Mouse (Mus musculus) ES-E14 (cell line): ENCODE measurements around the gene Caprin1. TPM values are rescaled to one million over a fixed set of nuclear protein-coding genes. Genes with fewer than 3 reads are reported as not detected.

Experiments used
- DNase-seq: peaks from one replicate; pipeline ENCODE4 v3.0.0-alpha.2; 2013; ENCODE audit warnings: low read depth, low spot score
- H3K27ac ChIP-seq: 2 replicates; pipeline ENCODE4 v1.5.1; 2012; ENCODE audit warnings: low read depth, mild to moderate bottlenecking, low read length, moderate library complexity, mixed read lengths; ENCODE audit not compliant: poor library complexity, insufficient read depth, severe bottlenecking
- H3K36me3 ChIP-seq: 2 replicates; pipeline ENCODE4 v1.6.1; 2012; ENCODE audit warnings: mild to moderate bottlenecking, low read length, moderate library complexity, mixed read lengths; ENCODE audit not compliant: control insufficient read depth, poor library complexity, insufficient read depth, severe bottlenecking
- H3K4me1 ChIP-seq, 2 experiments: fragments of 150-350 bp in 1 of 2; sonication (generic) in 1 of 2; 2 replicates each; pipeline ENCODE4 v1.6.1; 2012; ENCODE audit warnings: low read length in 2 of 2, mild to moderate bottlenecking in 1 of 2, mixed read lengths in 1 of 2; ENCODE audit not compliant: control insufficient read depth in 2 of 2, insufficient read depth in 2 of 2, poor library complexity in 1 of 2
- H3K4me3 ChIP-seq, 2 experiments: fragments of 150-350 bp in 1 of 2; sonication (generic) in 1 of 2; 2 replicates each; pipeline ENCODE4 v1.5.1; 2012; ENCODE audit warnings: low read length in 2 of 2, low read depth in 1 of 2, mild to moderate bottlenecking in 1 of 2, mixed read lengths in 1 of 2; ENCODE audit not compliant: insufficient read depth in 1 of 2, poor library complexity in 1 of 2, severe bottlenecking in 1 of 2
- H3K9ac ChIP-seq: 2 replicates; pipeline ENCODE4 v1.6.1; 2012; ENCODE audit warnings: low read depth, mild to moderate bottlenecking, low read length, mixed read lengths; ENCODE audit not compliant: poor library complexity, insufficient read depth, severe bottlenecking
- H3K9me3 ChIP-seq: fragments of 150-350 bp; sonication (generic); 2 replicates; pipeline ENCODE4 v1.6.1; 2012; ENCODE audit warnings: low read depth, mild to moderate bottlenecking, low read length; ENCODE audit not compliant: control insufficient read depth, insufficient read depth
- CHD2 ChIP-seq: IDR thresholded peaks from 2 replicates; pipeline ENCODE4 v1.6.1; 2014; ENCODE audit warnings: mild to moderate bottlenecking, low read depth, low read length, inconsistent platforms
- HCFC1 ChIP-seq: IDR thresholded peaks from 2 replicates; pipeline ENCODE4 v1.6.1; 2012; ENCODE audit warnings: low read length, inconsistent platforms, borderline replicate concordance; ENCODE audit not compliant: insufficient read depth
- MAFK ChIP-seq: IDR thresholded peaks from 2 replicates; pipeline ENCODE4 v1.6.1; 2014; ENCODE audit warnings: mild to moderate bottlenecking, low read depth, low read length, inconsistent platforms; ENCODE audit not compliant: insufficient read depth
- ZC3H11A ChIP-seq: IDR thresholded peaks from 2 replicates; pipeline ENCODE4 v1.6.1; 2012; ENCODE audit warnings: low read depth, mild to moderate bottlenecking, inconsistent platforms, low read length, borderline replicate concordance
- ZNF384 ChIP-seq: IDR thresholded peaks from 2 replicates; pipeline ENCODE4 v1.6.1; 2012; ENCODE audit warnings: low read depth, low read length, inconsistent platforms
- in situ Hi-C, 2 experiments: fragments of 600-800 bp; cut with MboI; formaldehyde crosslinking; loops; one replicate each; pipeline ENCODE4 v1.15.1; 2025; ENCODE audit warnings: low sequenced_read_pairs in 2 of 2, inconsistent platforms in 1 of 2; ENCODE audit not compliant: unreplicated experiment in 2 of 2
- total RNA-seq: library from RNA; depleted of rRNA; stranded (reverse); fragments of 300-350 nt; gene quantifications from 2 replicates; pipeline ENCODE4 v1.2.3, GENCODE M21; 2012

The Caprin1 gene
- total RNA-seq, 1 experiment, result 416 TPM

- Histone ChIP-seq H3K27ac (no peak overlapping the region), H3K4me3 (no peak overlapping the region), H3K9ac (no peak overlapping the region), H3K36me3 (no peaks in the 10 kb centered on the region), H3K9me3 (no peaks in the 10 kb centered on the region), H3K4me1 (0 out of 4 replicates have a peak, but pooled peaks cover 0 to 2% of the 10 kb centered on the region in 2 experiments)
- no peak for DNase-seq
- TF ChIP-seq HCFC1 (no peak), ZC3H11A (no peak), MAFK (no peak), ZNF384 (no peak), CHD2 (no peak)
- in situ Hi-C loops, result no loop called here
These were observed 18.5 kb upstream of the Caprin1 start for GRCm38 (mm10) chr2:103815976-103816375.

- H3K9ac ChIP-seq, result no peak overlapping the region
- H3K27ac ChIP-seq, result no peak overlapping the region
- H3K9me3 ChIP-seq, result no peaks in the 10 kb centered on the region
- in situ Hi-C loops, result no loop called here
- H3K36me3 ChIP-seq, result no peaks in the 10 kb centered on the region
- no peak for DNase-seq
- TF ChIP-seq MAFK, result no peak
- no peak for TF ChIP-seq CHD2
- TF ChIP-seq HCFC1, result no peak
- TF ChIP-seq ZNF384, result peak; percentile 96
- TF ChIP-seq ZC3H11A, result no peak
- no peak overlapping the region for H3K4me3 ChIP-seq
- H3K4me1 ChIP-seq, result no peaks in the 10 kb centered on the region
These were observed 14.2 kb upstream of the Caprin1 start for GRCm38 (mm10) chr2:103811465-103812191.

- in situ Hi-C loops, result no loop called here
- TF ChIP-seq CHD2 (peak; percentile 70; the same call in 1 of the 2 replicates), ZNF384 (no peak), HCFC1 (no peak)
These were observed 13.0 kb upstream of the Caprin1 start for GRCm38 (mm10) chr2:103810412-103810811.

GRCm38 (mm10) chr2:103808466-103808865, 11.0 kb upstream of the Caprin1 start:
- Histone ChIP-seq H3K36me3 (no peaks in the 10 kb centered on the region), H3K4me1 (no peaks in the 10 kb centered on the region), H3K27ac (no peak overlapping the region), H3K9ac (no peak overlapping the region), H3K9me3 (no peaks in the 10 kb centered on the region), H3K4me3 (no peak overlapping the region)
- TF ChIP-seq ZC3H11A, result no peak
- no peak for TF ChIP-seq ZNF384
- TF ChIP-seq CHD2, result no peak
- no peak for TF ChIP-seq HCFC1
- TF ChIP-seq MAFK, result no peak
- in situ Hi-C loops, result no loop called here
- no peak for DNase-seq

More at GRCm38 (mm10) chr2:103810412-103810811, 13.0 kb upstream of the Caprin1 start:
- Histone ChIP-seq H3K27ac (peak overlapping the region; percentile 58; the same call in 1 of the 2 replicates), H3K36me3 (no peaks in the 10 kb centered on the region), H3K9ac (peak overlapping the region; percentile 93), H3K4me3 (peak overlapping the region; percentile 83 to 85), H3K4me1 (no peaks in the 10 kb centered on the region), H3K9me3 (no peaks in the 10 kb centered on the region)
- peak; percentile 78 for DNase-seq
